Mouse (Mus musculus) embryonic facial prominence, embryonic 13.5 days (tissue): ENCODE data around the gene Wbp1. TPM values are rescaled to one million over a fixed set of nuclear protein-coding genes. Genes with fewer than 3 reads are reported as not detected.

ENCODE experiments used
- ATAC-seq: fragments of 200-750 bp; cut with Nextera tagmentation; 2 replicates; pipeline ENCODE4 v1.8.0; 2017; ENCODE audit warnings: low read depth; ENCODE audit not compliant: insufficient number of reproducible peaks, insufficient read depth, low FRiP score, low TSS enrichment
- H3K27ac ChIP-seq: fragments of 300-500 bp; sonication (generic); 2 replicates; pipeline ENCODE4 v1.5.1; 2015; ENCODE audit warnings: moderate library complexity, mild to moderate bottlenecking, inconsistent platforms
- H3K27me3 ChIP-seq: fragments of 300-500 bp; sonication (generic); 2 replicates; pipeline ENCODE4 v1.6.1; 2015; ENCODE audit warnings: mild to moderate bottlenecking, inconsistent platforms
- H3K36me3 ChIP-seq: fragments of 300-500 bp; sonication (generic); 2 replicates; pipeline ENCODE4 v1.6.1; 2015; ENCODE audit warnings: mild to moderate bottlenecking, inconsistent platforms
- H3K4me1 ChIP-seq: fragments of 300-500 bp; sonication (generic); 2 replicates; pipeline ENCODE4 v1.6.1; 2015; ENCODE audit warnings: inconsistent platforms
- H3K4me2 ChIP-seq: fragments of 300-500 bp; sonication (generic); 2 replicates; pipeline ENCODE4 v1.6.1; 2015; ENCODE audit warnings: moderate library complexity, mild to moderate bottlenecking, inconsistent platforms
- H3K4me3 ChIP-seq: fragments of 300-500 bp; sonication (generic); 2 replicates; pipeline ENCODE4 v1.5.1; 2015; ENCODE audit warnings: mild to moderate bottlenecking, inconsistent platforms
- H3K9ac ChIP-seq: fragments of 300-500 bp; sonication (generic); 2 replicates; pipeline ENCODE4 v1.6.1; 2015; ENCODE audit warnings: mild to moderate bottlenecking, inconsistent platforms
- H3K9me3 ChIP-seq: fragments of 300-500 bp; sonication (generic); 2 replicates; pipeline ENCODE4 v1.6.1; 2016; ENCODE audit warnings: inconsistent platforms
- WGBS: fragments of 180-500 bp; shearing (Covaris S2); methylation state at CpG from one replicate; pipeline ENCODE4 v1.1.7; 2015; ENCODE audit warnings: mixed read lengths; 5-methylcytosine and 5-hydroxymethylcytosine counted together
- polyA plus RNA-seq: library from polyadenylated mRNA; unstranded; fragments of >200 nt; fragmentation: Nextera tagmentation; extraction: Ambion mirVana; gene quantifications from 2 replicates; pipeline ENCODE4 v1.2.1, GENCODE M21; 2015

The Wbp1 gene
- polyA plus RNA-seq, 1 experiment from 2014 or later = 172 TPM

DNA sequence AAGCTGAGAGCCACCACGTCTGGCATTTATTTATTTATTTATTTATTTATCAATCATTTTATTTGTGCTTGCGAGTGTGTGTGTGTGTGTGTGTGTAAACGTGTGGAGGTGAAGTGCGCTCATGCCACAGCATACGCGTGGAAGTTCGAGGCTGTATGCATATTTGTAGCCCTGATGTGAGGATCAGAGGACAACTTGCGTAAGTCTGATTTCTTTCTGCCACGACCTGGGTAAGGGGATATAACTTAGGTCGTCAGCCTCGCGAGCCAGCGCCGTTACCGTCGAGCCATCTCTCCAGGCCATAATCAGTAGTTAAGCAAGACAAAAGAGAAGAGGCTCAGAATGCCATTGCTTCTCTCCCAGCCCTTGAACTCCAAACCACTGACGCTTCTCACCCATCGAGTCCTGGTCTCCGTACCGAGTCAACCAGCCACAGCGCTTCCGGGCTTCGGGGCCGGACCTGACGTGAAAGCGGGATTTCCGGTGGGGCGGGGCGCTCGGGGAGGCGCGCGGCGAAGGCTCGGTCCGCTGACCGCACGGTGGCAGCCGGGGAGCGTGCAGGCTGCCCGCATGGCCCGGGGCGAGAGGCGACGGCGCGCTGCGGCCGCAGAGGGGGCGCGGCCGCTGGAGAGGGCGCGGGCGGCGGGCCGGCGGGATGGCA is 6.2 kb downstream of the Wbp1 start, which contains the start of gene Mogs:
Mogs (plus strand) TSS at position 486 of the 661 bp plus-strand sequence.
- 1% methylated on average over 40 of the region's 58 CpGs for WGBS
- ATAC-seq = peak; percentile 81
- no peaks in the 10 kb centered on the region for H3K27me3 ChIP-seq
- H3K27ac ChIP-seq = peak within 1 kb of the TSS; percentile 86
- peaks cover 46% of the 10 kb centered on the region for H3K4me1 ChIP-seq
- no peaks in the 10 kb centered on the region for H3K9me3 ChIP-seq
- H3K4me3 ChIP-seq = peak within 1 kb of the TSS; percentile 91
- peak within 1 kb of the TSS; percentile 96 for H3K4me2 ChIP-seq
- H3K9ac ChIP-seq = peak within 1 kb of the TSS; percentile 94
- peaks cover 37% of the 10 kb centered on the region for H3K36me3 ChIP-seq

DNA sequence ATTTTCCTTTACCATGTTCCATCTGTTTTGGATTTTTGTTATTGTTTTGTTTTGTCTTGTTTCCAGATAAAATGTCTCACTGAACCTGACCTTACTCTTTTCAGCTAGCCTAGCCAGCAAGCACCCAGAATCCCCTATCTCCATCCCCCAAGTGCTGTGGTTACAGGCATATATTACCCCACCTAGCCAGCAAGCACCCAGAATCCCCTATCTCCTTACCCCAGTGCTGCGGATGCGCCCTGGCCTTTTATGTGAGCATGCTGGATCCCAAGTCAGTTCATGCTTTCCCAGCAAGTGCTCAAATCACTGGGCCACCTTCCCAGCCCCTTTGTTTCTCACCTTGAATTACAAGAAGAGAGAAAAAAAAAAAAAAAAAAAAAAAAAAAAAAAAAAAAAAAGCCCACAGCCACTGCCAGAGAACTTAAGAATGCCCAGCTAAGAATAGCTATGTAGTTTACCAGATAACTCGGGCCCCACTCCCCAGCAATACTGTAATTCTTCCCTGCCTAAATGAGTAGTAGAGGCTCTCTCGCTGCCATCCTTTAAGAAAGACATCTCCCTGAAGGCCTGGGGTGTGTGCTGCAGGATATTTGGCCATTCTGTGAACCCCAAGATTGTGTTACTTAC is 9.7 kb downstream of the Wbp1 start:
- peaks cover 36% of the 10 kb centered on the region for H3K4me1 ChIP-seq
- no peaks in the 10 kb centered on the region for H3K9me3 ChIP-seq
- no peak for ATAC-seq
- peaks cover 8% of the 10 kb centered on the region for H3K36me3 ChIP-seq
- H3K9ac ChIP-seq = no peak overlapping the region
- no peak overlapping the region for H3K4me2 ChIP-seq
- H3K27me3 ChIP-seq = no peaks in the 10 kb centered on the region
- WGBS = 91% methylated on average over 4 of the region's 4 CpGs
- H3K27ac ChIP-seq = no peak overlapping the region
- no peak overlapping the region for H3K4me3 ChIP-seq

DNA sequence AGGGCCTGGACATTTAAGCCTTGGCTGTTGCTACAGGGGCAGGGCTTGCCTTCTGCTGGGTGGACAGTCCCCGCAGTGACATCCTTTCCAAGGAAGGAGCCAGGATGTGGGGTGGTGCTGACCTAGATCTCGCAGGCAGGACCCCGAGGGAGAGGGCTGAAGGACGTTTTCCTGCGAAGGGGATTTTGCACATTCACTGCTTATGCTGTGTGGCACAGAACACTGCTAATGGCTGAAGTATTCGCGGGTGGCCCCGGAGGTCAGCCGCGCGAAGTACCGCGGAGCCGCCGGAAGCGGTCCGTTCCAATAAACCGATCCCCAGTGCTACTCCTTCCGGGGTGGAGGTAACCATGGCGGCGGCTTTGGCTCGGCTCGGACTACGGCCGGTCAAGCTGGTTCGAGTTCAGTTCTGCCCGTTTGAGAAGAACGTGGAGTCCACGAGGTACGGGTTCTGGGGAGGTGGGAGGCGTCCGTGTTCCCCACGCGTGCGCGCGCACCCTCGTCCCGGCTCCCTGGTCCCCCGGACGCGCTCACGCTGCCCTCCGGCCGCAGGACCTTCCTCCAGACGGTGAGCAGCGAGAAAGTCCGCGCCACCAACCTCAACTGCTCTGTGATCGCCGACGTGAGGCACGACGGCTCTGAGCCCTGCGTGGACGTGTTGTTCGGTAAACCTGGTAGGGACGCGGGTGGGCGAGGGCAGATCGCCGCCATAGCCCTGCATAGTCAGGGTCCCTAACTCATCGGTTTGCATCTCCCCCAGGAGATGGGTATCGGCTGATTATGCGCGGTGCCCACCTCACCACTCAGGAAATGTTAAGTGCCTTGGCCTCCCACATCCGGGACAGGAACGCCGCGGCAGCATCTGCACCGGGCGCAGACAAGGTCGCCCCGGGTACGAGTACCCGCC is 12.3 kb downstream of the Wbp1 start, which contains the start of gene Mrpl53:
Mrpl53 (plus strand) TSS at position 279 of the 907 bp plus-strand sequence.
- Histone ChIP-seq H3K9me3 (no peaks in the 10 kb centered on the region), H3K27ac (peak within 1 kb of the TSS; percentile 81), H3K4me2 (peak within 1 kb of the TSS; percentile 88), H3K27me3 (no peaks in the 10 kb centered on the region), H3K4me3 (peak within 1 kb of the TSS; percentile 91), H3K9ac (peak within 1 kb of the TSS; percentile 94), H3K4me1 (peaks cover 22% of the 10 kb centered on the region), H3K36me3 (peaks cover 13% of the 10 kb centered on the region)
- ATAC-seq = peak; percentile 80
- under 1% methylated on average over 76 of the region's 76 CpGs for WGBS

DNA sequence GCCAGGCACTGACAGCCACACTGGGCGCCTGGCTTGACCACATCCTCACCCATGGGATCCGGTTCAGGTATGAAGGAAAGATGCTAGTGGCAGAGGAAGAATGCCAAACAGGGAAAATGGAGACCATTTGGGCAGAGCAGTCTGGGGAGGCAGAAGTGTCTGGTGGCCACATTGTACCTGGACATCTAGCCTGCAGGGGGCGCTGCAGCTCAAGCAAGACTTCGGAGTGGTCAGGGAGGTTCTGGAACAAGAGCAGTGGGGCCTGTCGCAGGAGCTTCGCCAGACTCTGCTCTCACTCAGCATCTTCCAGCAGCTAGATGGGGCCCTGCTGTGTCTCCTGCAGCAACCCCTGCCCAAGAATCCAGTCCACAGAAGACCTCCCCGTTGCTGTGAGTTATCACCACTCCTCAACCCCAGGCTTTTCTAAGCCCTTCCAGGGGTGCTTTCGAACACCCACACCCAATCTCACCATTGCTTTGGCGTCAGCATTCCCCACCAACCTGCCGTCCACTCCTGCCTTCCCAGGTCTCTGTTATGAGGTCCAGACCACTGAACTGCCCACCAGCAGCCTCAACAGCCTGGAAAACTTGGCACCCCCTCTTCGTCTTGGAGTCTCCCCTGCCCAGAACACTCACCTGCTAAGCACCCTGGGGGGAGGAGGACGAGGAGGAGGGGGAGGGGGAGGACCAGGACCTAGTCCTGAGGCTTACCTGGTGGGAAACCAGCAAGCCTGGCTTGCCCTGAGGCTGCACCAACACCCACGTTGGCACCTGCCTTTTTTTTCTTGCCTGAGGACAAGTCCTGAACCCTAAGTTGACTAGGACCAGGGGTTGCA is 13.6 kb downstream of the Wbp1 start:
- Histone ChIP-seq H3K27ac (0 out of 2 replicates have a peak overlapping the region, but pooled peaks have one; percentile 81), H3K9ac (peak overlapping the region; percentile 94; the same call in 1 of the 2 replicates), H3K9me3 (no peaks in the 10 kb centered on the region), H3K27me3 (no peaks in the 10 kb centered on the region; the same call in 1 of the 2 replicates), H3K36me3 (peaks cover 13% of the 10 kb centered on the region), H3K4me3 (peak overlapping the region; percentile 91), H3K4me1 (peaks cover 30% of the 10 kb centered on the region), H3K4me2 (peak overlapping the region; percentile 88)
- no peak for ATAC-seq
- WGBS = 31% methylated on average over 13 of the region's 13 CpGs

DNA sequence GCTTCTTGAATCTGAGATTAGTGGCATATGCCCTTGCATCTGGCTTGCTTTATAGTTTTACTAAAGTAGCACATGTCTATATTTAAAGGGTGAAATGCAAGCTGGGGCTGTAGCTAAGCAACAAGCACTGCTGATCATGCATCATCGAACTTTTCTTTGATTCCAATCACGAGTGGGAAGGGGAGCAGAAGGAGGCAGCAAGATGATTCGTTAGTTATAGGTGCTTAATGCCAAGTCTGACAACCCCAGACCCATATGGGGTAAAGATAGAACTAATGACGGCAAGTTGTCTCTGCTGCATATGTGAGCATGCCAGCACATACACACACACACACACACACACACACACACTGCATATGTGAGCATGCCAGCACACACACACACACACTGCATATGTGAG is 17.2 kb downstream of the Wbp1 start:
- H3K4me3 ChIP-seq = no peak overlapping the region
- WGBS = 65% methylated on average over 4 of the region's 4 CpGs
- no peak for ATAC-seq

DNA sequence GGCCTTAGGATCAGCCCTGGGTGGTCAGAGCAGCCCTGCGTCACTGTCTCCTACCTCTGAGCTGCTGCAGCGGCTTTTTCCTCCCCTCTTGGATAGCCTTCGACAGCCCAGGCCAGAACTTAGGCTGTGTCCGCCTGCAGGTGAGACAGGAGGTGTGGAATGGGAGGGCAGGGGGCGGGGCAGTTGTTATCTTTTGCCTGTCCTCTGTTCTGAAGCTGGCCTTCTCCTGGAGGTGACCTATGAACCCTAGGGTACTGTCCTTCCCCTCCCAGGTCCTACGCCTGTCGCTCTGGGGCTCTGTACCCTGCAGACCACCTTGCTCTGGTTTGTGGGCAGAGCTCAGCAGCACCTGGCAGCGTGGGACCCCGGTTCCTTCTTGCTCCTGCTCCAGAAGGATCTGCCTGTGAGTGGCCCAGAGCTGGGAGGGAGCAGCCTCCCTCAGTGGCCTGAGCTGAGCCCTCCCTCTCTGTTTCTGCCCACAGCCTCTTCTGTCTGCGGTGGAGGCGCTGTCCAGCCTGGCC is 18.2 kb downstream of the Wbp1 start:
- peak overlapping the region; percentile 75; the same call in 1 of the 2 replicates for H3K4me3 ChIP-seq
- H3K36me3 ChIP-seq = peaks cover 9% of the 10 kb centered on the region; the same call in 1 of the 2 replicates
- H3K4me2 ChIP-seq = peak overlapping the region; percentile 99
- peaks cover 30% of the 10 kb centered on the region for H3K4me1 ChIP-seq
- WGBS = 42% methylated on average over 11 of the region's 11 CpGs
- no peak for ATAC-seq
- no peak overlapping the region for H3K27ac ChIP-seq
- peaks cover 8% of the 10 kb centered on the region for H3K27me3 ChIP-seq
- peak overlapping the region; percentile 87 for H3K9ac ChIP-seq
- no peaks in the 10 kb centered on the region for H3K9me3 ChIP-seq

More for the DNA sequence above, 17.2 kb downstream of the Wbp1 start:
- Histone ChIP-seq H3K27me3 (peaks cover 8% of the 10 kb centered on the region), H3K27ac (no peak overlapping the region), H3K9me3 (no peaks in the 10 kb centered on the region), H3K9ac (no peak overlapping the region), H3K4me2 (no peak overlapping the region), H3K36me3 (peaks cover 9% of the 10 kb centered on the region; the same call in 1 of the 2 replicates), H3K4me1 (peaks cover 34% of the 10 kb centered on the region)

DNA sequence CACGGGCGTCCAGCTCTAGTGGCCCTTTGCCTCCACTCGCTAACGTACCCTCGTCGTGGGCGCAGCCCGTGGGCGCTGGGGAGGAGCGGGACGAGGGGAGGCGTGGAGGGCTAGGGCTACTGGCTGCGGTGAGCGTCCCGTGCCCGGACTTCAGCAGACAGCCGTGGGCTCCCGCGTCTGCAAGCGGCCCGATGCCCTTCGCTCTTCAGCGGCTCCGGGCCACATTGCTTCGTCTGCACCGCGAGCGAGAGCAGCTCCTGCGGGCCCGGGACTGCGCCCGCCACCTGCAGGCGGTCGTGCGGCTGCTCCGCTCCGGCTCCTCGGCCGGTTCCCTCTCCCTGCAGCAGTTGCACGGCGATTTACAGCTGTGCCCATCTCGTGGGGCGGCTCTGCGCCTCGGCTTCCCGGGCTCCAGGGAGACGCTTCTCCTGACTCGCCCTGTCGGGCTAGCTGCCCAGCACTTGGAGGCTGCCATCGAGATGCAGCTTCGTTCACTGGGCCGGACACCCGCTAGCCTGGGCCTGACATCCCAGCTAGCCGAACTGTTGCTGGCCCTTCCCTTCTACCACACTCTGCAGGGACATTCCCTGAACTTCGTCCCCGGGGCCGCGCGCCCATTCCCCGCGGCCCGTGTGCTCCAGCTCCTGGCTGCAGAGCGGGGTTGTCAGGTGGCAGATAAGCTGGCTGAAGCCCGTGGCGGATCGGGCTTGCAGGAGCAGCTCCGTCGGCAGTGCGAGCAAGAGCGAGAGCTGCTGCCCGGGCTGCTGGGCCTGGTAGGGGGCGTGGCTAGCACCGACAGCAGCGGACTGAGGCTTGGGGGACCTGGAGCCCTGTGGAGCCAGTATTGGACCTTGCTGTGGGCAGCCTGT is 19.4 kb downstream of the Wbp1 start:
- peak overlapping the region; percentile 84 for H3K27ac ChIP-seq
- H3K9me3 ChIP-seq = no peaks in the 10 kb centered on the region
- H3K27me3 ChIP-seq = peaks cover 8% of the 10 kb centered on the region
- peak overlapping the region; percentile 87 for H3K9ac ChIP-seq
- H3K4me1 ChIP-seq = peaks cover 21% of the 10 kb centered on the region
- H3K4me2 ChIP-seq = peak overlapping the region; percentile 99
- ATAC-seq = peak; percentile 70
- H3K36me3 ChIP-seq = peaks cover 8% of the 10 kb centered on the region; the same call in 1 of the 2 replicates
- peak overlapping the region; percentile 75 for H3K4me3 ChIP-seq
- under 1% methylated on average over 74 of the region's 74 CpGs for WGBS

DNA sequence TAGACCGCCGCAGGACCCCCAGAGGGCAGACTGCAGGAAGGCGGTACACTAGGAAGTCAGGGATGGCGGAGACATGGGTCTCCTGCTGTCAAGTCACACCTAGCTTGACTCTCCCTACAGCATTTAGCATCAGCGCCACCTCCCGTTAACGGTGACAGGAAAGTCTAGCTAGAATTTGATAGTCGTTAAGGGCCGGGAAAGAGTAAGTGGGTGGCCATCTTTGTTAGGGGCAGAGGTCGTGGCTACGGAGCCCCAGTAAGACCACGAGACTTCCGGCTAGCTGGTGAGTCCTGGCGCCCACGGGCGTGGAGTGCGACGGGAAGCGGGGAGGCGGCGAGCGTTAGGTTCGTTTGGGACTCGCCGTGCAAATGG is 20.1 kb downstream of the Wbp1 start, which contains the start of the genes Ccdc142 and Gm42688:
Ccdc142 (plus strand) TSS at position 286 of the 372 bp plus-strand sequence.
Gm42688 (plus strand) TSS at position 302 of the 372 bp plus-strand sequence.
- Histone ChIP-seq H3K4me3 (peak within 1 kb of the TSS; percentile 75), H3K36me3 (0 out of 2 replicates have a peak, but pooled peaks cover 3% of the 10 kb centered on the region), H3K4me2 (peak within 1 kb of the TSS; percentile 99), H3K9ac (peak within 1 kb of the TSS; percentile 87), H3K9me3 (no peaks in the 10 kb centered on the region), H3K27me3 (peaks cover 9% of the 10 kb centered on the region), H3K4me1 (peaks cover 21% of the 10 kb centered on the region), H3K27ac (peak within 1 kb of the TSS; percentile 84)
- 0% methylated on average over 25 of the region's 25 CpGs for WGBS
- peak; percentile 84 for ATAC-seq

DNA sequence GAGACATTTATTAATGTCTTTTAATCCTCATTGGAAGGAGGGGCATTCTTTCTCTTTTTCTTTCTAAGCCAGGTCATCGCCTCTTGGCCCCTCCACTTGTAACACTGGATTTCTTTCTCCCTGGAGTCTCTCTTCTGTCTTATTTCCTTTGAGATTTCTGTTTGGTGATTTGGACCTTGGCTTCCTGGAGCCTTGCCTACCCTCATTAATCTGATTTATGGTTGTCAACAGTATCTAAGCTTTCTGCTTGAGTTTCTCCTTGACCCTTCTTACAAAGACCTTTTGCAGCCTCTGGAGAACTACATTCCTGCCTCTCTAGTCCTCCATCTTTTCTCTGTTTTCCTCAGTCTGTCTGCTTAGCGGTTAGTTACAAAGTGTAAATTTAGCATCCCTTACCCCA is 22.9 kb downstream of the Wbp1 start:
- Histone ChIP-seq H3K36me3 (no peaks in the 10 kb centered on the region), H3K27ac (no peak overlapping the region), H3K4me1 (peaks cover 19% of the 10 kb centered on the region), H3K4me3 (no peak overlapping the region), H3K4me2 (no peak overlapping the region), H3K27me3 (peaks cover 22% of the 10 kb centered on the region), H3K9ac (no peak overlapping the region), H3K9me3 (no peaks in the 10 kb centered on the region)
- no peak for ATAC-seq
- 70% methylated on average over 2 of the region's 2 CpGs for WGBS
